Mouse (Mus musculus): ENCODE measurements around the gene Lrrc8c. TPM values are rescaled to one million over a fixed set of nuclear protein-coding genes. Genes with fewer than 3 reads are reported as not detected.
A peak's percentile ranks its signal among the peaks of the same experiment; 100 is the strongest.

Gene Lrrc8c
- polyA plus RNA-seq, 1 experiment from 2014 or later: 16.4 TPM

- H3K27me3 ChIP-seq: no peaks in the 10 kb centered on the region
- H3K4me1 ChIP-seq (replicated peaks): peaks cover 5% of the 10 kb centered on the region; the same call in 1 of the 2 replicates
- H3K9me3 ChIP-seq: no peaks in the 10 kb centered on the region
- H3K27ac ChIP-seq (replicated peaks): no peak overlapping the region
- no peak for ATAC-seq (ENCODE audit: low FRiP score, low read depth)
- no peak overlapping the region for H3K4me3 ChIP-seq
- H3K36me3 ChIP-seq: 0 out of 2 replicates have a peak, but pooled peaks cover 3% of the 10 kb centered on the region
- no peak overlapping the region for H3K4me2 ChIP-seq
- H3K9ac ChIP-seq: no peak overlapping the region
Measured at GRCm38 (mm10) chr5:105561926-105562325, 42.7 kb downstream of the Lrrc8c start.

GRCm38 (mm10) chr5:105564761-105565160, 45.6 kb downstream of the Lrrc8c start:
- Histone ChIP-seq H3K4me3 (no peak overlapping the region), H3K4me1 (replicated peaks) (peaks cover 4% of the 10 kb centered on the region; the same call in 1 of the 2 replicates), H3K27ac (replicated peaks) (no peak overlapping the region), H3K9me3 (no peaks in the 10 kb centered on the region), H3K9ac (no peak overlapping the region), H3K4me2 (no peak overlapping the region), H3K27me3 (no peaks in the 10 kb centered on the region), H3K36me3 (0 out of 2 replicates have a peak, but pooled peaks cover 3% of the 10 kb centered on the region)
- 82% methylated on average over 4 of the region's 4 CpGs for WGBS
- ATAC-seq (ENCODE audit: low FRiP score, low read depth): no peak

- Histone ChIP-seq H3K27me3 (no peaks in the 10 kb centered on the region), H3K9ac (no peak overlapping the region), H3K36me3 (0 out of 2 replicates have a peak, but pooled peaks cover 1% of the 10 kb centered on the region), H3K4me1 (replicated peaks) (peaks cover 4% of the 10 kb centered on the region; the same call in 1 of the 2 replicates), H3K27ac (replicated peaks) (no peak overlapping the region), H3K4me3 (no peak overlapping the region), H3K9me3 (no peaks in the 10 kb centered on the region), H3K4me2 (no peak overlapping the region)
- no peak for ATAC-seq (ENCODE audit: low FRiP score, low read depth)
- 88% methylated on average over 4 of the region's 4 CpGs for WGBS
Measured at GRCm38 (mm10) chr5:105565824-105566223, 46.6 kb downstream of the Lrrc8c start.

- WGBS: 52% methylated on average over 7 of the region's 7 CpGs
- no peak overlapping the region for H3K27ac ChIP-seq (replicated peaks)
- no peak overlapping the region for H3K9ac ChIP-seq
- no peaks in the 10 kb centered on the region for H3K36me3 ChIP-seq
- peaks cover 4% of the 10 kb centered on the region; the same call in 1 of the 2 replicates for H3K4me1 ChIP-seq (replicated peaks)
- H3K9me3 ChIP-seq: no peaks in the 10 kb centered on the region
- H3K27me3 ChIP-seq: no peaks in the 10 kb centered on the region
- no peak overlapping the region for H3K4me2 ChIP-seq
- ATAC-seq (ENCODE audit: low FRiP score, low read depth): peak; percentile 57; the same call in 1 of the 2 replicates
- H3K4me3 ChIP-seq: no peak overlapping the region
Measured at GRCm38 (mm10) chr5:105566852-105567412, 47.7 kb downstream of the Lrrc8c start.

GRCm38 (mm10) chr5:105568043-105568747, 49.0 kb downstream of the Lrrc8c start:
- peaks cover 4% of the 10 kb centered on the region; the same call in 1 of the 2 replicates for H3K4me1 ChIP-seq (replicated peaks)
- no peak overlapping the region for H3K4me2 ChIP-seq
- no peak overlapping the region for H3K4me3 ChIP-seq
- no peak for ATAC-seq (ENCODE audit: low FRiP score, low read depth)
- no peak overlapping the region for H3K9ac ChIP-seq
- no peaks in the 10 kb centered on the region for H3K27me3 ChIP-seq
- H3K9me3 ChIP-seq: no peaks in the 10 kb centered on the region
- WGBS: 77% methylated on average over 6 of the region's 6 CpGs
- H3K27ac ChIP-seq (replicated peaks): no peak overlapping the region
- H3K36me3 ChIP-seq: no peaks in the 10 kb centered on the region

GRCm38 (mm10) chr5:105569168-105569567, 50.0 kb downstream of the Lrrc8c start:
- Histone ChIP-seq H3K27ac (replicated peaks) (no peak overlapping the region), H3K4me2 (no peak overlapping the region), H3K4me1 (replicated peaks) (peaks cover 4% of the 10 kb centered on the region; the same call in 1 of the 2 replicates), H3K4me3 (no peak overlapping the region), H3K27me3 (no peaks in the 10 kb centered on the region), H3K9me3 (no peaks in the 10 kb centered on the region), H3K36me3 (no peaks in the 10 kb centered on the region), H3K9ac (no peak overlapping the region)
- WGBS: 89% methylated on average over 2 of the region's 2 CpGs
- ATAC-seq (ENCODE audit: low FRiP score, low read depth): no peak

- Histone ChIP-seq H3K9ac (no peak overlapping the region), H3K36me3 (no peaks in the 10 kb centered on the region), H3K9me3 (no peaks in the 10 kb centered on the region), H3K4me3 (no peak overlapping the region), H3K4me1 (replicated peaks) (no peaks in the 10 kb centered on the region), H3K27me3 (no peaks in the 10 kb centered on the region), H3K27ac (replicated peaks) (no peak overlapping the region), H3K4me2 (no peak overlapping the region)
- ATAC-seq (ENCODE audit: low FRiP score, low read depth): no peak
- 68% methylated on average over 5 of the region's 5 CpGs for WGBS
Measured at GRCm38 (mm10) chr5:105572160-105572692, 53.0 kb downstream of the Lrrc8c start.

GRCm38 (mm10) chr5:105572876-105573275, 53.7 kb downstream of the Lrrc8c start:
- H3K27ac ChIP-seq (replicated peaks): no peak overlapping the region
- H3K4me1 ChIP-seq (replicated peaks): no peaks in the 10 kb centered on the region
- H3K4me2 ChIP-seq: no peak overlapping the region
- H3K27me3 ChIP-seq: no peaks in the 10 kb centered on the region
- no peak overlapping the region for H3K4me3 ChIP-seq
- no peaks in the 10 kb centered on the region for H3K36me3 ChIP-seq
- no peak for ATAC-seq (ENCODE audit: low FRiP score, low read depth)
- no peak overlapping the region for H3K9ac ChIP-seq
- H3K9me3 ChIP-seq: no peaks in the 10 kb centered on the region
- WGBS: 77% methylated on average over 7 of the region's 7 CpGs

GRCm38 (mm10) chr5:105574835-105575234, 55.6 kb downstream of the Lrrc8c start:
- no peak overlapping the region for H3K4me2 ChIP-seq
- H3K4me3 ChIP-seq: no peak overlapping the region
- no peaks in the 10 kb centered on the region for H3K9me3 ChIP-seq
- H3K36me3 ChIP-seq: no peaks in the 10 kb centered on the region
- 95% methylated on average over 5 of the region's 5 CpGs for WGBS
- no peaks in the 10 kb centered on the region for H3K4me1 ChIP-seq (replicated peaks)
- ATAC-seq (ENCODE audit: low FRiP score, low read depth): no peak
- H3K27ac ChIP-seq (replicated peaks): no peak overlapping the region
- H3K9ac ChIP-seq: no peak overlapping the region
- H3K27me3 ChIP-seq: no peaks in the 10 kb centered on the region

- ATAC-seq (ENCODE audit: low FRiP score, low read depth): no peak; the same call in 1 of the 2 replicates
- WGBS: 57% methylated on average over 6 of the region's 6 CpGs
- no peak overlapping the region for H3K27ac ChIP-seq (replicated peaks)
- no peaks in the 10 kb centered on the region for H3K27me3 ChIP-seq
- H3K9ac ChIP-seq: no peak overlapping the region
- no peaks in the 10 kb centered on the region for H3K9me3 ChIP-seq
- H3K4me2 ChIP-seq: no peak overlapping the region
- no peaks in the 10 kb centered on the region for H3K4me1 ChIP-seq (replicated peaks)
- H3K36me3 ChIP-seq: no peaks in the 10 kb centered on the region
- H3K4me3 ChIP-seq: no peak overlapping the region
Measured at GRCm38 (mm10) chr5:105575839-105576238, 56.7 kb downstream of the Lrrc8c start.

- Histone ChIP-seq H3K4me1 (replicated peaks) (peaks cover 12% of the 10 kb centered on the region; the same call in 1 of the 2 replicates), H3K4me3 (no peak overlapping the region), H3K27ac (replicated peaks) (no peak overlapping the region), H3K27me3 (no peaks in the 10 kb centered on the region), H3K36me3 (no peaks in the 10 kb centered on the region), H3K9me3 (no peaks in the 10 kb centered on the region), H3K4me2 (no peak overlapping the region), H3K9ac (no peak overlapping the region)
- 84% methylated on average over 10 of the region's 10 CpGs for WGBS
- ATAC-seq (ENCODE audit: low FRiP score, low read depth): no peak
Measured at GRCm38 (mm10) chr5:105580909-105581308, 61.7 kb downstream of the Lrrc8c start.

GRCm38 (mm10) chr5:105585929-105586328, 66.7 kb downstream of the Lrrc8c start:
- H3K27ac ChIP-seq (replicated peaks): peak overlapping the region; percentile 27; the same call in 1 of the 2 replicates
- H3K4me2 ChIP-seq: no peak overlapping the region
- no peak overlapping the region for H3K9ac ChIP-seq
- whole genome bisulfite sequencing: 42% methylated on average over 4 of the region's 4 CpGs
- no peaks in the 10 kb centered on the region for H3K36me3 ChIP-seq
- no peaks in the 10 kb centered on the region for H3K9me3 ChIP-seq
- peaks cover 22% of the 10 kb centered on the region for H3K4me1 ChIP-seq (replicated peaks)
- H3K4me3 ChIP-seq: no peak overlapping the region
- no peak for ATAC-seq (ENCODE audit: low FRiP score, low read depth)
- H3K27me3 ChIP-seq: no peaks in the 10 kb centered on the region
